Comparison of ENCODE assay signal across 18 mouse cellular contexts in the genomic region with DNA sequence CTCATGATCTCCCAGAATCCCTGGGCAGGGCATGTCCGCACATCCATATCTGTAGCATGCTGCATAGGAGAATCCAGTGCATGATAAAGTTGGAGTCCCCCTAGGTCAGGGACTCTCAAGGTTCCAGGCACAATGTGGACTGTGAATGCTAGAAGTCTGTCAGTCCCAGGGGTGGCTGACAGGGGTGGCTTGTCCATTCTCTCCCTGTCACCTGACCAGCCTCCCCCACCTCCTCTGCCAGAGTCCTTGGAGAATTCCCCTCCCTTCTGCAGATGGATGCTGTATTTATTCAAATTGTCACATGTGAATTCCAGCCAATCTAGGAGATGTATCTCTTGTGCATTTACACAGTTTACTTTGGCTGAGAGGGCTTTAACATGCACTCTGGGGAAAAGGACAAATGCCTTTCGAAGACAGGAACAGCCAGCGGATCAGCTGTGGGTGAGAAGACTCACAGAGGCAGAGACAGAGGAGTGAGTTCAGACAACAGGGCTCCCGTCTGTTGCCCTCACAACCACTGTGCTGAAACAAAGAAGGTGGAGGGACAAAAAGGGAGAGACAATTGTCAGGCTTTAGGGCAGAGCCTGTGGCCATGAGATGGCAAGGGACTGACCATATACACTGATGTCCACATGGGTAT.
DNase-seq lines count a peak whose midpoint lies in the region; ATAC-seq and TF ChIP-seq lines count a peak whose summit lies in the region.
"Had no signal": no experiment of that assay in that cellular context is flagged by ENCODE, and none has a peak within 500 bp of the region (broad histone marks: within the 10 kb centered on the region; RNA-seq: fewer than 3 reads in every experiment).

No protein-coding gene starts in this region.

- DNase-seq in kidney, adult 11 months: no peak
- peak; percentile 29 for DNase-seq in retina, embryonic 14.5 days (ENCODE audit: low spot score)
- no peak for DNase-seq in retina, postnatal 1 day
- DNase-seq in hindbrain, postnatal 0 days (ENCODE audit: low spot score): no peak
- DNase-seq in stomach, postnatal 0 days (ENCODE audit: low spot score): no peak
- DNase-seq in spleen, adult 18-20 months: no peak
- DNase-seq: cerebellum, adult 9-11 months; embryo, embryonic 11 days; kidney, adult 8-10 months had no signal

- no peak for TF ChIP-seq EP300 in stomach, postnatal 0 days (optimal IDR thresholded peaks at IDR 0.05)

- no peaks in the 10 kb centered on the region for H3K27me3 ChIP-seq in kidney, embryonic 16.5 days (ENCODE audit: insufficient read depth, low read length)
- no peaks in the 10 kb centered on the region for H3K27me3 ChIP-seq in hindbrain, postnatal 0 days (ENCODE audit: insufficient read depth, low read length)
- no peaks in the 10 kb centered on the region for H3K27me3 ChIP-seq in stomach, postnatal 0 days (ENCODE audit: control insufficient read depth, insufficient read depth, low read length)
- H3K27me3 ChIP-seq: embryonic facial prominence, embryonic 15.5 days; forebrain, embryonic 13.5 days; limb, embryonic 13.5 days had no signal

- ATAC-seq in kidney, embryonic 16.5 days (ENCODE audit: low FRiP score, low TSS enrichment): peak; percentile 19; the same call in 1 of the 2 replicates
- 0 out of 2 replicates have a peak, but pooled peaks have one; percentile 21 for ATAC-seq in hindbrain, postnatal 0 days
- ATAC-seq in stomach, postnatal 0 days (ENCODE audit: low FRiP score, low TSS enrichment): 0 out of 2 replicates have a peak, but pooled peaks have one; percentile 15
- ATAC-seq in CD4-positive, CD25-positive, alpha-beta regulatory T cell, adult 4 months: no peak
- ATAC-seq: forebrain, embryonic 13.5 days; lung, postnatal 0 days had no signal

- no peak overlapping the region for H3K27ac ChIP-seq in kidney, embryonic 16.5 days (ENCODE audit: low read length)
- H3K27ac ChIP-seq in hindbrain, postnatal 0 days: no peak overlapping the region
- H3K27ac ChIP-seq in stomach, postnatal 0 days (replicated peaks): no peak overlapping the region
- H3K27ac ChIP-seq: embryonic facial prominence, embryonic 15.5 days; forebrain, embryonic 13.5 days; layer of hippocampus, adult 2 months; limb, embryonic 13.5 days; liver, embryonic 14.5 days had no signal

- H3K4me3 ChIP-seq in kidney, embryonic 16.5 days (ENCODE audit: low read length): no peak overlapping the region
- no peak overlapping the region for H3K4me3 ChIP-seq in hindbrain, postnatal 0 days (ENCODE audit: low read length)
- H3K4me3 ChIP-seq in stomach, postnatal 0 days (ENCODE audit: low read depth, low read length): no peak overlapping the region
- H3K4me3 ChIP-seq: embryonic facial prominence, embryonic 15.5 days; forebrain, embryonic 13.5 days; heart, embryonic 12.5 days; layer of hippocampus, adult 2 months; limb, embryonic 13.5 days had no signal

- no peaks in the 10 kb centered on the region for H3K36me3 ChIP-seq in kidney, embryonic 16.5 days (ENCODE audit: insufficient read depth, low read length)
- no peaks in the 10 kb centered on the region for H3K36me3 ChIP-seq in hindbrain, postnatal 0 days (ENCODE audit: insufficient read depth, low read length)
- H3K36me3 ChIP-seq in stomach, postnatal 0 days (ENCODE audit: control insufficient read depth, insufficient read depth, low read length): no peaks in the 10 kb centered on the region
- H3K36me3 ChIP-seq: embryonic facial prominence, embryonic 15.5 days; heart, embryonic 12.5 days; limb, embryonic 13.5 days had no signal

- no peak for TF ChIP-seq CTCF in hindbrain, postnatal 0 days (IDR thresholded peaks at IDR 0.05; ENCODE audit: low read depth)
- no peak for TF ChIP-seq CTCF in stomach, postnatal 0 days (IDR thresholded peaks at IDR 0.05; ENCODE audit: low read depth)

- no peaks in the 10 kb centered on the region for H3K4me1 ChIP-seq in kidney, embryonic 16.5 days (ENCODE audit: insufficient read depth, low read length)
- H3K4me1 ChIP-seq in hindbrain, postnatal 0 days (ENCODE audit: insufficient read depth, low read length): no peaks in the 10 kb centered on the region; the same call in 1 of the 2 replicates
- H3K4me1 ChIP-seq in stomach, postnatal 0 days (replicated peaks; ENCODE audit: control insufficient read depth, insufficient read depth): no peaks in the 10 kb centered on the region
- H3K4me1 ChIP-seq: embryonic facial prominence, embryonic 15.5 days; forebrain, embryonic 13.5 days; heart, embryonic 12.5 days; limb, embryonic 13.5 days had no signal

- H3K9me3 ChIP-seq in kidney, embryonic 16.5 days (ENCODE audit: low read length): no peaks in the 10 kb centered on the region
- no peaks in the 10 kb centered on the region for H3K9me3 ChIP-seq in hindbrain, postnatal 0 days (ENCODE audit: low read length)
- no peaks in the 10 kb centered on the region for H3K9me3 ChIP-seq in stomach, postnatal 0 days (ENCODE audit: control insufficient read depth, low read length)
- H3K9me3 ChIP-seq: embryonic facial prominence, embryonic 15.5 days; forebrain, embryonic 13.5 days; heart, embryonic 12.5 days; limb, embryonic 13.5 days had no signal

- H3K4me2 ChIP-seq in kidney, embryonic 16.5 days (replicated peaks; ENCODE audit: low read depth, low read length): no peak overlapping the region
- H3K4me2 ChIP-seq in hindbrain, postnatal 0 days (ENCODE audit: low read depth, low read length): no peak overlapping the region
- H3K4me2 ChIP-seq in stomach, postnatal 0 days (replicated peaks; ENCODE audit: low read depth): no peak overlapping the region
- H3K4me2 ChIP-seq: embryonic facial prominence, embryonic 15.5 days; forebrain, embryonic 13.5 days; heart, embryonic 12.5 days; limb, embryonic 13.5 days had no signal

- whole genome bisulfite sequencing in kidney, embryonic 16.5 days: 66% methylated on average over 4 of the region's 4 CpGs
- WGBS in hindbrain, postnatal 0 days: 62% methylated on average over 4 of the region's 4 CpGs
- 44% methylated on average over 4 of the region's 4 CpGs for WGBS in stomach, postnatal 0 days

- H3K9ac ChIP-seq in kidney, embryonic 16.5 days (replicated peaks; ENCODE audit: low read length): no peak overlapping the region
- no peak overlapping the region for H3K9ac ChIP-seq in hindbrain, postnatal 0 days (replicated peaks; ENCODE audit: low read length)
- H3K9ac ChIP-seq in stomach, postnatal 0 days (ENCODE audit: low read length): no peak overlapping the region
- H3K9ac ChIP-seq: embryonic facial prominence, embryonic 15.5 days; forebrain, embryonic 13.5 days; heart, embryonic 12.5 days; limb, embryonic 13.5 days; liver, embryonic 14.5 days had no signal
